Mouse (Mus musculus) heart, embryonic 14.5 days (tissue): ENCODE measurements around the gene Ckmt1. TPM values are rescaled to one million over a fixed set of nuclear protein-coding genes. Genes with fewer than 3 reads are reported as not detected.

ENCODE experiments used
- ATAC-seq: fragments of 200-750 bp; cut with Nextera tagmentation; 2 replicates; pipeline ENCODE4 v1.8.0; 2017; ENCODE audit warnings: low read depth, moderate TSS enrichment; ENCODE audit not compliant: insufficient number of reproducible peaks, insufficient read depth, low FRiP score
- H3K27ac ChIP-seq, 2 experiments: fragments of 200-500 bp in 1 of 2; fragments of 300-500 bp in 1 of 2; sonication (generic) in 1 of 2; replicated peaks in 1 of 2; 2 replicates each; pipeline ENCODE4 v1.5.1; 2012 to 2014; ENCODE audit warnings: low read depth in 2 of 2, low read length in 2 of 2, control low read depth in 1 of 2, mild to moderate bottlenecking in 1 of 2, mixed read lengths in 1 of 2; ENCODE audit not compliant: control insufficient read depth in 1 of 2, insufficient read depth in 1 of 2
- H3K27me3 ChIP-seq: fragments of 300-500 bp; sonication (generic); 2 replicates; pipeline ENCODE4 v1.6.1; 2014; ENCODE audit warnings: mild to moderate bottlenecking, low read length, control low read depth; ENCODE audit not compliant: control insufficient read depth, insufficient read depth
- H3K36me3 ChIP-seq: fragments of 300-500 bp; sonication (generic); 2 replicates; pipeline ENCODE4 v1.6.1; 2014; ENCODE audit warnings: mild to moderate bottlenecking, control low read depth, low read length, mixed read lengths; ENCODE audit not compliant: control insufficient read depth, insufficient read depth
- H3K4me1 ChIP-seq, 2 experiments: fragments of 200-500 bp in 1 of 2; fragments of 300-500 bp in 1 of 2; sonication (generic) in 1 of 2; 2 replicates each; pipeline ENCODE4 v1.6.1; 2012 to 2014; ENCODE audit warnings: low read length in 2 of 2, control low read depth in 1 of 2, mixed read lengths in 1 of 2; ENCODE audit not compliant: control insufficient read depth in 2 of 2, insufficient read depth in 2 of 2
- H3K4me2 ChIP-seq: fragments of 300-500 bp; sonication (generic); 2 replicates; pipeline ENCODE4 v1.6.1; 2014; ENCODE audit warnings: mild to moderate bottlenecking, low read length
- H3K4me3 ChIP-seq, 2 experiments: fragments of 200-500 bp in 1 of 2; fragments of 300-500 bp in 1 of 2; sonication (generic) in 1 of 2; 2 replicates each; pipeline ENCODE4 v1.5.1; 2012 to 2014; ENCODE audit warnings: low read length in 2 of 2, mild to moderate bottlenecking in 2 of 2, control low read depth in 1 of 2, low read depth in 1 of 2, moderate library complexity in 1 of 2; ENCODE audit not compliant: control insufficient read depth in 1 of 2, insufficient read depth in 1 of 2
- H3K9ac ChIP-seq: fragments of 300-500 bp; sonication (generic); 2 replicates; pipeline ENCODE4 v1.6.1; 2014; ENCODE audit warnings: mild to moderate bottlenecking, low read length
- H3K9me3 ChIP-seq: fragments of 300-500 bp; sonication (generic); 2 replicates; pipeline ENCODE4 v1.6.1; 2016; ENCODE audit warnings: low read length, control low read depth; ENCODE audit not compliant: control insufficient read depth
- WGBS: fragments of 180-500 bp; shearing (Covaris S2); extraction: QIAGEN DNeasy Blood & Tissue Kit; methylation state at CpG from one replicate; pipeline ENCODE4 v1.1.7; 2014; 5-methylcytosine and 5-hydroxymethylcytosine counted together
- polyA plus RNA-seq: library from polyadenylated mRNA; unstranded; fragments of >200 nt; fragmentation: Nextera tagmentation; extraction: Ambion mirVana; gene quantifications from 2 replicates; pipeline ENCODE4 v1.2.1, GENCODE M21; 2014

Gene Ckmt1
- 0.42 and 0.72 TPM in 2 replicates for polyA plus RNA-seq

DNA sequence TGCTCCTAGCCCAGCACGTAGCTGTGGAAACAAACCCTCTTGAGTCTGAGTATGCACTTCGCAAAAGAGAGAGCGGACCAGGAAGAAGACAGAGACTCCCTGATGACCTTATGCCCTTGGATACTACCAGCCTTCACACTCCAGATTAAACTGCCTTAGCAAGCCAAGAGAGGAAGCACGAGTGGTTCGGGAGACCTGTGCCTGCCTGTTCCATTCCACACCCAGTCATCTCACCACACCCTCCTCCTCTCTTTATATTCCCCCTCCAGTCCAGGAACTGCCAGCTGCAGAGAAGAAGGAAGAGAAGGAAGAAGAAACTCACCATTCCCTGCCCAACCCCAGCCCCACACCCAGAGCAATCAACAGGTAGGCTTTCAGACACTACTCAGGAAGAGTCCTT is at the start of gene Ckmt1:
TSS of gene Ckmt1 (plus strand) at position 221 of the 400 bp plus-strand sequence.
- Histone ChIP-seq H3K4me1 (peaks cover 6 to 13% of the 10 kb centered on the region in 2 experiments; a peak in 3 of 4 replicates), H3K36me3 (no peaks in the 10 kb centered on the region), H3K9ac (no peak within 1 kb of the TSS), H3K4me2 (peak within 1 kb of the TSS; percentile 22; the same call in 1 of the 2 replicates), H3K9me3 (no peaks in the 10 kb centered on the region), H3K27me3 (peaks cover 40% of the 10 kb centered on the region), H3K27ac (no peak within 1 kb of the TSS), H3K4me3 (no peak within 1 kb of the TSS)
- WGBS: 38% methylated on average over 5 of the region's 5 CpGs
- no peak for ATAC-seq

DNA sequence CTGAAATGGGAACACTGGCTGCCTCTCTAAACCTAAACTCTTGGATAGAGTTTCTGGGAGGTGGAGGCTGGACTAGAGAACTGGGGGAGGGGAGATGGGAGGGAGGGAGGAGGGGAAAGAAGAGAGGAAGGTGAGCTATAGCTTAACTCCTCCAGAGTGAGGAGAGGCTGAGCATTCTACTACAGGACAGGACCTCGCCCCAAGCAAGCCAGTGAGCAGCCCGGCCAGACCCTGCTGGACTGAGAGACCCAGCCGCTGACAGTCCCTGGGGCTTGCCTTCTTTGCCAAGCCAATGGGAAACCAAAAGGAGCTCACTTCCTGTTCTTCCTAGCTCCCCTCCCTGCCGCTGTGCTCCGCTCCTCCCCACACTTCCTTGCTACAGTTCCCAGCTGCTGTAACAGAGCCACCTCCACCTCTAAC is 48.5 kb upstream of the Ckmt1 start:
- H3K9ac ChIP-seq: no peak overlapping the region
- WGBS: 16% methylated on average over 5 of the region's 5 CpGs
- no peaks in the 10 kb centered on the region for H3K9me3 ChIP-seq
- 0 out of 2 replicates have a peak, but pooled peaks cover 8% of the 10 kb centered on the region for H3K27me3 ChIP-seq
- ATAC-seq: peak; percentile 30; the same call in 1 of the 2 replicates
- H3K4me3 ChIP-seq: no peak overlapping the region
- no peak overlapping the region for H3K27ac ChIP-seq
- peak overlapping the region; percentile 31 for H3K4me2 ChIP-seq
- H3K4me1 ChIP-seq: peaks cover 0 to 3% of the 10 kb centered on the region in 2 experiments; a peak in 1 of 4 replicates
- H3K36me3 ChIP-seq: peaks cover 38% of the 10 kb centered on the region

DNA sequence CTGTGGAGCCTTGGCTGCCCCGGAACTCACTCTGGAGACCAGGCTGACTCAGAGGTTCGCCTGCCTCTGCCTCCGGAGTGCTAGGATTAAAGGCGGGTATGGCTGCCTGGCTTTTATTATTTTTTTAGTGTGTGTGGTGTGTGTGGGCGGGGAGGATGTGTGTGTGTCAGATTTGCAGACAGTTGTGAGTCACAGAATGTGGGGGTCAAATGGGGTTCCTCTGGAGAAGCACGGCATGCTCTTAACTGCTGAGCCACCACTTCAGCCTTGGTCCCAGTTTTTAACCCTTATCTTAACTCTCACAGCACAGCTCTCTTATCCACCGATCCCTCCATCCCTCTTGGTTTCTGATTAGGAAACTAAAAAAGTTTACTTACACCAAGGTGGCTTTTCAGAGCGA is 41.2 kb upstream of the Ckmt1 start:
- Histone ChIP-seq H3K9ac (no peak overlapping the region), H3K4me3 (no peak overlapping the region), H3K9me3 (no peaks in the 10 kb centered on the region), H3K27ac (no peak overlapping the region), H3K27me3 (no peaks in the 10 kb centered on the region), H3K36me3 (peaks cover 12% of the 10 kb centered on the region; the same call in 1 of the 2 replicates), H3K4me1 (no peaks in the 10 kb centered on the region), H3K4me2 (no peak overlapping the region)
- 52% methylated on average over 8 of the region's 8 CpGs for WGBS
- no peak for ATAC-seq

DNA sequence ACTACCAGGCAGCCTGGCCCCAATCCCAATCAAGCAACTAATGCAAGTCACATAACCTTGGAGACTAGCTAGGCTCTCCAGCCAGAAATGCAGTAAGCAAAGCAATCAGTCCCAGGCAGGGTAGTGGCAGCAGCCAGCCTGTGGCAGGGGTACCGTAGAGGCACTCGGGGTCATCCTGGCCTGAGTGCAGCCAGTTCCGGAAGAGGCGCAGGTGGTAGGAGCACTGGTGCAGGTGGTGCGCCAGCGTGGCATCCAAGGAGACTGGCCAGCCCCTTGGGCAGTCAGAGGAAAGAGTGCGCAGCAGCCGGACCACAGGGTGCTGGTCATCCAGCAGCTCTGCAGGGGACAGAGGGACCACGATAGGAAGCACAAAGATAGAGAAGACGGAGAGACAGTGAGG is 34.5 kb upstream of the Ckmt1 start:
- 84% methylated on average over 10 of the region's 10 CpGs for WGBS
- Histone ChIP-seq H3K36me3 (peaks cover 12% of the 10 kb centered on the region; the same call in 1 of the 2 replicates), H3K9ac (no peak overlapping the region), H3K9me3 (no peaks in the 10 kb centered on the region), H3K27me3 (no peaks in the 10 kb centered on the region), H3K4me1 (no peaks in the 10 kb centered on the region), H3K27ac (no peak overlapping the region), H3K4me2 (no peak overlapping the region), H3K4me3 (no peak overlapping the region)
- ATAC-seq: no peak

DNA sequence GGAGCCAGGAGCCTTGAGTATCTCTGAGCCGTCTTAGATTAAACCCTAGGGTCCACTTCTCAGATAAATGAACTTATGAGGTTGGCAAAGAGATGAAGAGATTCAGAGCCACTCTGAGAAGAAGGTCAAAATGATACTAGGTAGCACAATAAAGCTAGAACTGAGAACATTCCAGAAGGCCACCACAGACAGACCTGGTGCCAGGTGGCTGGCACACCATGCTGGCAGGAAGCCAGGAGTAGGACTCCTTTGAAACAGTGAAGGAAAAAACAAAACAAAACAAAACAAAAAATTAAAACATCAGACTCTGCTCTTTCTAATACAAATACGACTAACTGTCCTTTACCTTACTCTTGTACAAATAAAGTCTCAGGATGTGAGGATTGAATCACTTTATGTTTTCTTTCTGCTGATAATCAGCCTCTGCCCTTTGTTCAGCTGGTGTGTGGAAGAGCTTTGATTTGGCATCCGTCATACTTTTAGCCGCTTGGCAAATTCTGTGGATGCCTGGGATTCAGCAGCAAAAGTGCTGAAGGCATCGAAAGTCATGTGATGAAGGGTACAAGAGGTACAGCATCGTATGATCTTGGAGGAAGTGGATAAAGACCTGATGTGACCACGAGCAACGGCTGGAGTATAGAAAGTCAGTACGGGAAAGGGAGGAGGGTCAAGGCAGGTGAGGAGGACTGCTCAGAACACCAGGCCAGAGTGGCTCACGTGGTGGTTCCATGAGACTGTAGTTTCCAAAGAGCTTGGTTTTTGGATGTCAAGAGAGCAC is 33.6 kb upstream of the Ckmt1 start:
- no peaks in the 10 kb centered on the region for H3K9me3 ChIP-seq
- peaks cover 12% of the 10 kb centered on the region; the same call in 1 of the 2 replicates for H3K36me3 ChIP-seq
- no peaks in the 10 kb centered on the region for H3K27me3 ChIP-seq
- WGBS: 58% methylated on average over 10 of the region's 10 CpGs
- H3K4me3 ChIP-seq: no peak overlapping the region
- no peak for ATAC-seq
- no peak overlapping the region for H3K4me2 ChIP-seq
- no peaks in the 10 kb centered on the region for H3K4me1 ChIP-seq
- no peak overlapping the region for H3K9ac ChIP-seq
- no peak overlapping the region for H3K27ac ChIP-seq

DNA sequence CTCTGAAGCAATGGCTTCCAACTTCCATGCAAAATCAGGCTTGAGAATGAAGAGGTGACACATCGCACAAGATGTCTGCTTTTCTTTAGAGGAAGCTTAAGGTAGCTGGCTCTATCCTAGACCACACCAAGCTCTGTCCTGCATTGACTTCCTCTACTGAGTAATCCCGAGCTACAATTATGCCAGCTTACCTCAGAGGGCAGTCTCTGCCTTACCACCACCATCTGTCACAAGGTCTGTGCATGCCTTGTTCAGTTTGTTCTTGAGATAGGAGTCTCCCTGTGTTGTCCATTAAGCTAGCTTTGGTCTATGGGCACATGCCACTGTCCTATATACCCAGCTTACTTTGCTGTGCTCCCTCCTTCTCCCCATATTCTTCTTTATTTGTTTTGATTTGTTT is 28.0 kb upstream of the Ckmt1 start:
- H3K9ac ChIP-seq: no peak overlapping the region
- WGBS: 87% methylated on average over 2 of the region's 2 CpGs
- H3K27me3 ChIP-seq: no peaks in the 10 kb centered on the region
- H3K4me1 ChIP-seq: no peaks in the 10 kb centered on the region
- ATAC-seq: no peak
- H3K27ac ChIP-seq: no peak overlapping the region
- H3K4me2 ChIP-seq: no peak overlapping the region
- no peaks in the 10 kb centered on the region for H3K9me3 ChIP-seq
- H3K36me3 ChIP-seq: peaks cover 22% of the 10 kb centered on the region
- H3K4me3 ChIP-seq: no peak overlapping the region

DNA sequence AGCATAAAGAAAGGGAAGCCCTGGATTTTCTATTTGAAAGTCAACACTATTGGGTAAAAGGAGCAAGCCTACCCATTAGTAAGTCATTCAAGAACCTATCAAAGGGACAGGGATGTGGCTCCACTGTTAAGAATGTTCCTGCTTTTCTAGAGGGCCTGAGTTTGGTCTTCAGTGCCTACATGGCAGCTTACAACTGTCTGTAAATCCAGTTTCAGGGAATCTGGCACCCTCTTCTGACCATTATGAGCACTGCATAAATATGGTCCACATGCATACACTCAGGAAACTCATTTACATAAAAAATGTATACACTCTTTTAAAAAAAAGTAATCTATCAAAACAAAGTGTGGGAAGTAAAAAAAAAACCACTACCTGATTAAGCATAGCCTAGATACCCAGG is 18.5 kb upstream of the Ckmt1 start:
- H3K4me1 ChIP-seq: no peaks in the 10 kb centered on the region
- no peak overlapping the region for H3K9ac ChIP-seq
- H3K9me3 ChIP-seq: no peaks in the 10 kb centered on the region
- no peaks in the 10 kb centered on the region for H3K27me3 ChIP-seq
- H3K27ac ChIP-seq: no peak overlapping the region
- ATAC-seq: no peak
- H3K36me3 ChIP-seq: peaks cover 32% of the 10 kb centered on the region
- H3K4me2 ChIP-seq: no peak overlapping the region
- no peak overlapping the region for H3K4me3 ChIP-seq
